Mouse (Mus musculus): ENCODE results near the gene Sfxn5. TPM values are rescaled to one million over a fixed set of nuclear protein-coding genes. Genes with fewer than 3 reads are reported as not detected.

Gene Sfxn5
- total RNA-seq, 2 experiments from 2014 or later = 2.7 to 4.1 TPM

DNA sequence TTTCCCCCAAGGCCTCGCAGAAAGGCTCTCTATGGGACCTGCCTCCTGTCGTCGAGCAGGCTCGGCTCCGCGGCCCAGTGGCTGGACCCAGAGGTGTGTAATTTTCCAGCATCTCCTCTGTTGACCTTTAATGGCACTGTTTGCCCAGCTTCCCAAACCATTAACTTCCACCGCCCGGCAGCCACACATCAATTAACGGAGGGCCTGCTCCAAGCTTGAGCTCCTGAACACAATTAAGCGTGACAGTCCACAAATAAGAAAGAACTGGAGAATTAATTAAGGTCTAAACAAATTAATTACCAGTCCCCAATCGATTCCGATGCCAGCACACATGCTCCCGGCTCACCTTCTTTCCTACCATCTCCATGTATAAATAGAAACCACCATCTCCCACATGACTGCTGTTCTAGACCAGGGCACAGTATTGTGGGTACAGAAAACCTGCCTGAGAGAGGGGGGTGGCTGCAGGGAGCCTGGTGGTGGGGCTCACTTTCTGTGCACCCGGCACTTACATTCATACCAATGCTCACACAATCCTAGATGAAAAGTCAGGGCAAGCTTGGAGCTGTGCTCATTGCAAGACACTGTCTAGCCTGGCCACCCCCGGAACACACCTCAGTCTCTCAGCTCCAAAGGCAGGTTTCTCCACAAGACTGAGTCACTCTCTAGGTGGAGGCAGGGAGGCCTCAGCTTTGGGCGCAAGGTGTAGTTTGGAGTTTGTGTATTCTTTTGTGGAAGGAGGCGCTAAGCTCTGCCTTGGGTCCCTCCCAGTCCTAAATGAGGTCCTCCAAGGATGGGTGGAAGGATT, 80.8 kb downstream of the Sfxn5 start:
- DNase-seq = no peak
- intact Hi-C loops (cut with DNase I; ENCODE audit: low total_unique reads) = no loop called here

DNA sequence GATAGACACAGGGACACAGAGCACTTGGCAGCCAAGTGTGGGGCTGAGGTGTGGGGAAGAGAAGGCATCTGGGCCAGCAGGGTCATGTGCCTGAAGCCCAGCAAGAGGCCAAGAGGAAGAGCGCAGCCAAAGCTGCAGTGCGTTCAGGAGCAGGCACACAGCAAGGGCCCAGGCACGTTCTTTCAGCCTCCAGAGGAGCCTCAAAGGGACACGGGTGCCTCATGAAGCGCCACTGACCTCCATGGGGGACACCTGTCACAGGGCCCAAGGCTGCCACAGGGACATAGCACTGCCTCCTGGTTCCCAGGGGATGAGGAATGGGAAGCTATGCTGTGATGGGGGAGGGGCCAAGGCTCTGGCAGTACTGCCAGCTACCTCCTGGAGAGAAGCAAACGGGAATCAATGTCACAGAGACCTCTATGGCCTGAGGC, 82.4 kb downstream of the Sfxn5 start:
- DNase-seq = peak; percentile 42

DNA sequence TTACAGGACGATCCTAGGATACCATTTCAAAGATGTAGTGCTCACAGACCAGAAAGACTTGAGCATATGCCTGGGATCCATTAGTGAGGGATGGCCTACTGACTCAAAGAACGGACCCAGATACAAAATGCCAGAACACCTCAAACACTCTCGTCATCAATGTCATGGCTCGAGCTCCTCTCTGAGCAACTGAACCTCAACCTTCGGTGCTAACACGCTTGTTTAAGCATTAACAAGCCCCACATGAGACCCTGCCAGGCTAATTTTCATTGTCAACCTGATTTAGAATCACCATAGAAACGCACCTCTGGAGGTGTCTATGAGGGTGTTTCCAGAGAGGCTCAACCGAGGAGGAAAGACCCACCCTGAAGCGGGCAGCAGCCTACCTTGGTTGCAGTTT, 83.4 kb downstream of the Sfxn5 start:
- intact Hi-C loops (cut with DNase I; ENCODE audit: low total_unique reads) = no loop called here
- DNase-seq = no peak

More for the DNA sequence above, 82.4 kb downstream of the Sfxn5 start:
- intact Hi-C loops (cut with DNase I; ENCODE audit: low total_unique reads) = no loop called here

DNA sequence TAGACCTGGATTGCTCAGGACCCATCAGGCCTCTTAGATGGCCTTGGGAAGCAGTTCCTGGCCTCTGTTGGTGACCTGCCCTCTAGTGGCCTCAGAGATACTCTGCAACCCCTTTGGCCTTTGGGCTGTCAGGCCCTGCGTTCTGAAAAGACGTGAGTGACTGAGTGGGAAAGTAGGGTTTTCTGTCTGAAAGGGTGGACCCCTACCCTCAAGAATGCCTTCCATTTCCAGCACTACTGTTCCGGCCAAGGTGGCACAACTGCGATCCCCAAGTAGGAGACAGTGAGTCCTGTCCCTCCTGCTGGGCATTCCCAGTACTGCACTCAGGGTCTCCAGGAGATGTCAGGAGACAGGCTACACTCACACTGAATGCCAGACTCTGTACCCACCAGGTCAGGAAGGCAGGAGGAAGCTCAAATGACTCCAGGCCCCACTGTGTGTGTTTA, 94.2 kb downstream of the Sfxn5 start:
- intact Hi-C loops (cut with DNase I; ENCODE audit: low total_unique reads) = loop anchor here (5.0 kb wide), 1 partner anchor 77 kb away; no protein-coding TSS in a partner anchor
- DNase-seq = peak; percentile 76

DNA sequence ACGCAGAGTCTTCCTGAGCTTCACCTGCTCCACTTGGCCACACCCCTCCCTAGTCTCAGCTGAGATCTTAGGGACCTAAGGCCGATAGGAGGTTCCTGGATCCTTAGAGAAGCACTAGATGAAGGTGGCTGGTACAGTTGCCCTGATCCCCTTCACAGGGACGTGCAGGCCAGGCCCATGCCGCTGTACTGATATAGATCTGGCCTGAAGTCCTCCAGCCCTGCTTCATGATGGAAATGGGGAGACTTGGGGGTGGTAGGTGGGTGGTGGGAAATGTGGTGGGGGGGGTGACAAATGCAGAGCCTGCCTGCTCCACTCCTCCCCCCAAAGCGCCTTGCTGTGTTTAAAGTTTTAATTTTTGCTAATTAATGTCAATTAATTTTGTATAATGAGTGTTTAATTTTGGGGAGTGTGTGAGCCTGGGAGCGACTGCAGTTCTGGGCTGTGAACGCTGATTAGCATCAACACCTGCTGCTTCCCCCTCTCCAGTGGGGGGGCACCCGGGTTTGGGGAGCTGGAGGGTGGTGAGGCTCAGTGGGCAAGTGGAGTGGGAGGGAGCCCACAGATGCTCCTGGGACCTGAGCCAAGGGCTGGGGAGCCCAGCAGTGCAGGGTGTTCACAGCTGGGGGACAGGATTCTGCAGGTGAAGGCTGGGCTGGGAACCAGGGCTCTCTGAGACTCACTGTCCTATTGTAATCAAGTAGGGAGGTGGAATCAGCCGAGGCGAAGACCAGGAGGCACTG, 95.5 kb downstream of the Sfxn5 start:
- no peak for DNase-seq
- intact Hi-C loops (cut with DNase I; ENCODE audit: low total_unique reads) = loop anchor here (5.0 kb wide), 1 partner anchor 75 kb away; no protein-coding TSS in a partner anchor

GRCm38 (mm10) chr6:85237001-85237400, 96.2 kb downstream of the Sfxn5 start:
- intact Hi-C loops (cut with DNase I; ENCODE audit: low total_unique reads) = loop anchor here (5.0 kb wide), 1 partner anchor 75 kb away; no protein-coding TSS in a partner anchor
- no peak for DNase-seq

DNA sequence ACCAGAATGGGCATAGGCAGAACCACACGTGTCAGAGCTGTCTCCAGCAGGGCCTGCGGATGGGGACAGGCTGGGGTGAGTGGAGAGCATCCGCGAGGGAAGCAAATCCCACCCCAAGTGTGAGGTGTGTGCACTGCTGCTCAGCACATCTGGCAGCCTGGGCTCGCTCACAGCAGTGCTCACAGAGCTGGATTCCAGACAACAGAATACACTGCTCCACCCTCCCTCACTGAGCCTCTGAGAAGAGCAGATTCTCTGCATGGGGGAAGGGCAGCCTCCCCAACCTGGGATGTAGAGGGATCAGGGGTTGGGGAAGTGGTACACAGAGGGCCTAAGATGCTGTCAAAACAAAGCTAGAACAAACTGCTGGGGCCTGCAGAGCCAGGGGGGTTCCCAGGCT, 98.4 kb downstream of the Sfxn5 start:
- DNase-seq = no peak
- intact Hi-C loops (cut with DNase I; ENCODE audit: low total_unique reads) = loop anchor here (5.0 kb wide), 1 partner anchor 72 kb away; no protein-coding TSS in a partner anchor

- intact Hi-C loops (cut with DNase I; ENCODE audit: low total_unique reads) = no loop called here
Observed at GRCm38 (mm10) chr6:85232836-85233623, 100.2 kb downstream of the Sfxn5 start.

DNA sequence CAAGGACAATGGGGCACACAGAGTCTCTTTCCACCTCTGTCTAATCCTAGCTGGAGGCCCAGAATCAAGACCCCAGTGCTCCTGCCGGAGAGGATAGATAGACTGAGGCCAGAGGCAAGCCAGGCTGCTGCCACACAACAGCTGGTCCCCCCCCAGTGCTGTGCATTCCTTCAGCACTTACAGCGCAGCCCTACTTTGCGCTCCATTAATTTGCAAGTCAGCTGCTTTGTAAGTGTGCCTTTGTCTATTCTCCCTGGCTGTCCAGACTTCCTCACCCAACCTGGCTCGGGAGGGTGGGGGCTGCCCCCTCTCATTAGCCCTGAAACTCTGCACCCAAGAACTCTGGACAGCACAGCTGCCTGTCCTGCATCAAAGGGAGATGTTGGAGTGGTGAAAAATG, 101.2 kb downstream of the Sfxn5 start:
- intact Hi-C loops (cut with DNase I; ENCODE audit: low total_unique reads) = no loop called here
- DNase-seq = no peak

More at GRCm38 (mm10) chr6:85232836-85233623, 100.2 kb downstream of the Sfxn5 start:
- no peak for DNase-seq

- no peak for DNase-seq
- intact Hi-C loops (cut with DNase I; ENCODE audit: low total_unique reads) = no loop called here
Observed at GRCm38 (mm10) chr6:85231469-85231868, 101.8 kb downstream of the Sfxn5 start.

DNA sequence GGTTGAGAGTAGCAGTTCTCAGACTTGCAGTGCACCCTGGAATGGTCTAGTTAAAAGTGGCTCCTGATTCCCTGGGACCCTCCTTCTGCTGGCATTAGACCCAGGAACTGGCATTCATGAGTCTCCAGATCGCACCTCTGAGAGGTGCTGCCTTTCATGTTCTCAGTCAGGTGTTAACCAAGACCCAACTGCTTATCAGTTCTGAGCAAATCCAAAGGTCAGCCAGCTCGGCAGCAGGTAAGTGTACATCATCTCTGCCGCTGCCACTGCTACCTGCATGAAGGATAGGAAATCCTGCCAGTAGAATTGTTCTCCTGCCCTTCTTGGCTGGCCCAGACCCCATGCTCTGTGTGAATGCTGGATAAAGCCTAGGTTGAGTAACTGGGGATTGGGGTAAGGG, 102.5 kb downstream of the Sfxn5 start:
- no peak for DNase-seq
- intact Hi-C loops (cut with DNase I; ENCODE audit: low total_unique reads) = no loop called here

DNA sequence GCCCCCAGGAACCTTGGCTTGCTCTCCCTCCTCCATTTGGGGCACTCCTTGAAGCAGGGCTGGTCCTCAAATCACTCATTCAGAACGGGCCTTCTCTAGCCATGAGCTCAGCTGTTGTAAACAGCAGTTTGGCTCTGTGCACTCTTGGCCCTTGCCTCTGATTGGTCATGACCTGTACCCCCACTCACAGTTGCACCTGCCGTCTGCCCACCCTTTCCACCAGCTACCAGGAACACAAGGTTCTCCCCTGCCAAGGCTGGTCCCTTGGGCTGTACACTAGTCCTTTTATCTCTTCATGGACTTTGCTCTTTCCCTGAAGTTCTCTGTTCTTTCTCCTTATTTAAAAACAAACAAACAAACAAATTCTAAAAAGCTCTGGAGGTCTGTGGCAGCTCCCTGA, 105.7 kb downstream of the Sfxn5 start:
- no peak for DNase-seq
- intact Hi-C loops (cut with DNase I; ENCODE audit: low total_unique reads) = no loop called here

DNA sequence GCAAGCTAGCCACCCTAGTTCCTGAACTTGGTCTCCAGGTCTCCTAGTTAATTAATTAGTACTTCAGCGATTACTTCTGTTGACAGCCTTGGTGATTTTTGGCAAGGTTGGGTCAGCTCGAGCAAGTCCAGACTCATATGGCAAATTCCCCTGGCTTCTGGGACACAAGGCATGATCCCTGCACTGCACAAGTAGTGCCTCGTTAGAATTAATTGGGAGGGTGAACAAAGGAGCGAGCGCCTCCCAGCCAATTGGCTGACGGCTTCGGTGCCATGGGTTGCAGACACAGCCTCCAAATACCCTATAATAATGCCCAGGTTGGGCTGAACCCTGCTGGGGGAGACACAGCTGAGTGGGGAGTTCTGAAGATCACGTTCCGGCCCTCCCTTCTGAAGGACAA, 106.7 kb downstream of the Sfxn5 start:
- intact Hi-C loops (cut with DNase I; ENCODE audit: low total_unique reads) = no loop called here
- no peak for DNase-seq

GRCm38 (mm10) chr6:85224442-85224891, 108.8 kb downstream of the Sfxn5 start:
- intact Hi-C loops (cut with DNase I; ENCODE audit: low total_unique reads) = no loop called here
- DNase-seq = no peak

DNA sequence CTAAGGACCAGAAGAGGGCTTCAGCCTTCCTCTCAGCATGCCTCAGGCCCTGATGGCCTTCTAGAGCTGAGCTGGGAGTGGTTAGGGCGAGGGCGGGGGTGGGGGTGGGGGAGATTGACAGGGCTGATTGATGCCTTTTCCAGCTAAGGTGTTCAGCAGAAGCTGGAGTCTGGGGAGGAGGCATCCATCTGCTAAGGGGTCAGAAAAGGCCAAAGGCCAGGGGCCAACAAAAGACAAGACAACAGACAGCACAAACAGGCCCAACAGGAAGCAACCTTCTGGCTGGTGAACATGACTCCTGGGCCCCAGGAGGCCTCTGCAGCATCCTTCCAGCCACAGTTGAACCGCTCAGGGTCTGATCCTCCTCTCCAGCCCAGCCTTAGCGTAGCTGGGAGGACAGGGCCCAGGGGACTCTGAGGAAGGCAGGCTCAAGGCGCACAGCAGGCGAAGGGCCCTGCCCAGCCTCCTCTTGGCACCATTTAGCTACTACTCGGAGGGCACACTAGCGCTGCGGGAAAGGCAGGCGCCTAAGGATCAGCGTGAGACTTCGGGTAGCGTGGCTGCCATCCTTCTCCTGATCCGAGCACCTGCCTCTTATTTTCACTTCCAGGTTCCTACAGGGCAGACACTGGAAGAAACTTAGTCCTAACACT, 109.6 kb downstream of the Sfxn5 start:
- DNase-seq = no peak
- intact Hi-C loops (cut with DNase I; ENCODE audit: low total_unique reads) = no loop called here

- no peak for DNase-seq
- intact Hi-C loops (cut with DNase I; ENCODE audit: low total_unique reads) = no loop called here
Observed at GRCm38 (mm10) chr6:85222551-85222950, 110.7 kb downstream of the Sfxn5 start.

DNA sequence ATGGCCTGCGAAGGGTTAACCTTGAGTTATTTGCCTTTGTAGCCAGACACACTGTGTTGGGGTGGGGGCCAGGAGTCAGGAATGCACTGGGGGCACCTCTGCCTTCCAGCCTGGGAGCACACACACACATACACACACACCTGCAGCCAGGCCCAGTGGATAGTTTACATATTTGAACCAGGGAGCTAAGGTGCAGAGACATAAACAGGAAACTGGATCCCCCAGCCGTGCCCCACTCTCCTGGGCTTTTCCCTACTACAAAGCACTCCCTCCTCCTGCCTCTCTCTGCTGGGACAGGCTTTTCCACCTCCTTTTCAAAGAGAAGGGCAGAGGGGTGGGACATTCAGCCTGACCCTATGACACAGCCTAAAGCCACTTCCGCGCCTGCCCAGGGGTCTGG, 112.3 kb downstream of the Sfxn5 start:
- no peak for DNase-seq
- intact Hi-C loops (cut with DNase I; ENCODE audit: low total_unique reads) = no loop called here

DNA sequence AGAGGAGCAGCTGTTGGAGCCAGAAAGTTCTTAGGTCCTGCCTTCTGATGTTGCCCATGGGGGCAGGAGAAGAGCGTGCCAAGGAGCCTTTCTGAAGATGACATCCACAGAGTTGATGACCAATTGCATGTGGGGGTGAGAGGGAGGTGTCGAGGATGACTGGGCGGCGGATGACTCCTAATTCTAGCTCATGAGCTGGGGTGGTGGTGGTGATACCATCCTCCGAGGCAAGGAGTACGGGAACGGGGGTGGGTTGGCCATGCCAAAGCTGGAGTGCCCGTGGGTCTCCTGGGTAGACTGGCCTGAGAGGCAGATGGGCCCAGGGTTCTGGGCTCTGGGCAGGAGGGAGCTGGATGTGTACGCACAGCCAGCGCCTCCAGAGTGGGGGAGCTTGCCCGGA, 113.5 kb downstream of the Sfxn5 start:
- intact Hi-C loops (cut with DNase I; ENCODE audit: low total_unique reads) = no loop called here
- DNase-seq = no peak
